Mouse (Mus musculus) CH12F3 (cell line): Measurements from ENCODE around the gene Pclo.
"Not testable (repeated sequence)": the region's sequence is repeated elsewhere in the genome, so short reads cannot be mapped to it uniquely, and the experiment has no call there.

Experiments
- in situ Hi-C: fragments of 300-500 bp; cut with MboI; formaldehyde crosslinking; loops from 2 replicates; pipeline ENCODE4 v1.14.3; 2020; ENCODE audit warnings: low sequenced_read_pairs

Gene Pclo

GRCm38 (mm10) chr5:14662603-14663002 lies 147.9 kb downstream of the Pclo start:
- in situ Hi-C loops, result no loop called here

- in situ Hi-C loops, result no loop called here
Observed at GRCm38 (mm10) chr5:14680419-14680818, 165.7 kb downstream of the Pclo start.

GRCm38 (mm10) chr5:14691995-14692394 lies 177.3 kb downstream of the Pclo start:
- in situ Hi-C loops, result no loop called here

DNA sequence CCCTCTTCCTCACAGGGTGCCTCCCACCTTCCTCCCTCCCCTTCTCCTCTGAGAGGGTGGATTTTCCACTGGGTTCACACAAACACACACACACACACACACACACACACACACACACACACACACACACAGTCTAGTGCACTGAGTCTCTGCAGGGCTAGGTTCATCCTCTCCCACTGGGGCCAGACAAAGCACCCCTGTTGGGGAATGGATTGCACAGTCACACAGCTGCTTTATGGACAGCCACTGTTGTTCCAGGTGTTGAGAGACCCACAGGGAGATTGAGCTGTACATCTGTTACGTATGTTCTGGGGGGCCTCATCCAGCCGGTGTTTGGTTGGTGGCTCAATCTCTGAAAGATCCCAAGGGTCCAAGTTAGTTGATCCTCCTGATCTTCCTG lies 182.0 kb downstream of the Pclo start:
- in situ Hi-C loops, result no loop called here

GRCm38 (mm10) chr5:14700900-14701299 lies 186.2 kb downstream of the Pclo start:
- in situ Hi-C loops, result no loop called here

DNA sequence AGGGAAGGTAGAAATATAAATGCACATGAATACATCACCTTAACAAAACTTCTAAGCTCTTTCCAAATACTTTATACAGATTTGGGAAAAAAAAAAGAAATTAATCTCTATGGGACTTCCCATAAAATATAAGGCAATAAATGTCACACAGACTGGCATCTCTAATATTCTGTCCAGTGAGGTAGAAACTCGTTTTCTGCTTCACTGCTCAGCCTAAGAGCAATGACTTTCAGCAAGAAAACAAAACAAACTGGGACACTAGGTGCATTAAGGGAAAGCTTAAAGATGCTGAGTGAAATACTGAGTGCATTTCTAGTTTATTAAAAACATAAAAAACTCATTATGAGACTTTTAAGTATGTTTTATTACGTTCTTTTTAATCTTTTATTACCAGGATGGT lies 190.7 kb downstream of the Pclo start:
- in situ Hi-C loops, result no loop called here

GRCm38 (mm10) chr5:14707311-14707710 lies 192.6 kb downstream of the Pclo start:
- in situ Hi-C loops, result no loop called here

DNA sequence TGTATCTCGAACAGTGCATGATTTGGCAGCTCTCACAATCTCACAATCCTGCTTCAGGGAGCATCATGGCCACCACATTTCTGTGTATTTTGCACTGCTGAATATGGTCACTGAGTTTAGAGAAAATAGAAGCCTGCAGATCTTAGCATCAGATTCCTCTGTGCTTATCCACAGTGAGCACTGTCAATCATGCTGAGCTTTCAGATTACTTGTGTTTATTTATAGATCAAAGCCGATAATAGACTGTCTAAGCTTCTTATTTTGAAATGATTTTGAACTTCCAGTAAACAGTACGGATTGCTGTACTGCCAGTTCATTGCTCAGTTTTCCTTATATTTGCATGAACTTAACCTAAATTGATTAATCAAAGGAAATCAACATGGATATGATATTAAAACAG lies 208.9 kb downstream of the Pclo start:
- in situ Hi-C loops, result no loop called here

DNA sequence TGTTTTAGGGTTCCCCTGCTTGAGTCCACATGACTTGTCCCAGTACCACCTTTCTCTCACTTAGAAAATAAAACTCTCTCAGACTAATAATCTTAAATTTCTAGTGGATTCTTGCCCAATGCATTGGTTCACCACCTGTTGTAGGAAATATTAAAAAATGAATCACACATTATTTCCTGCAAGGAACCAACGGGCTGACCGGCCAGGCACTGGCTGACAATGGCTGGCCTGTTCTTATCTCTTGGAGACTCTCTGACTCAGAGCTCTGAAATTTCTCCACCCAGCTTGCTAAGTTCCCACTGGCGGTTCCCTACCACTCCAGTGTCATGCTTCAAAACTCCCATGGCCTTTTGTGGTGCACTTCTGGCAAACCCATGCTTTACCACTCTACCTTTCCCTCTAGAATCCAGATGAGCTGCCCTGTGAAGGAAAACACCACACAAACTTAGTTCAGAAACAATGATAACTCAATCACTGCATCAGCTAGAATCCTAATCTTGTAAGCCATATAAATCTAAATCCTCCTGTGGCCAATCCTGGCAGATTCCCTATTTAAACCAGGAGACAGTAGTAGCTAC lies 214.0 kb downstream of the Pclo start:
- in situ Hi-C loops, result no loop called here

DNA sequence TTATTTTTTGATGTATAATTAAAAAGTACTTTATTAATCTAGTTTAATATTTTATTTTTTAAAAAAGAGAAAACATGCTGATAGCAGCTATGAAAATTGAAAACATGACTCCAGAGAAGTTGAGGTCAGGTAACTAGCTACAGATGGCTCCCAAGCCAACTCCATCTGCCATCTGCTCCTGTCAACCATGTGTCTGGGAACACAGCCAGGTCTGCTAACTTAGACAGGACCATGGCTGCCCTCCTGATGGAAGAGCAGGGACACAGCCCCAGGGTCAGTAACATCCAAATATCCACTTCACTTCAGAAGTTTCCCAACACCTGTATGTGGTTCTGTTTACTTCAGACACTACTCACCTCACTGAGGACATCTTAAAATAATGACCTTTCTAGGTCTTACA lies 236.2 kb downstream of the Pclo start:
- in situ Hi-C loops, result no loop called here

DNA sequence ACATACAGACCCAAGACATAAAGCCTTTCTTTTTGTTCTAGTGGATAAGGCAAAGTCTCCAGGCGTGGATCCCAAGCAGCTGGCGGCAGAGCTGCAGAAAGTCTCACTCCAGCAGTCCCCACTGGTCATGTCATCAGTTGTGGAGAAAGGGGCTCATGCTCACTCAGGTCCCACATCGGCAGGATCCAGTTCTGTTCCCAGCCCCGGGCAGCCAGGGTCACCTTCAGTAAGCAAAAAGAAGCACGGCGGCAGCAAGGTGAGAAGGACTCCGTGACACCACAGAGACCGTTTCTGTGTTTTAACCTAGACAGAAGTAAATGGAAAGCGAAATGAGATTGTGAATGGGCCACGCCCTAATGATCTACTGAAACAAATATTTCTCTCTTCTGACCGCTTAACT lies 252.0 kb downstream of the Pclo start:
- in situ Hi-C loops, result no loop called here

DNA sequence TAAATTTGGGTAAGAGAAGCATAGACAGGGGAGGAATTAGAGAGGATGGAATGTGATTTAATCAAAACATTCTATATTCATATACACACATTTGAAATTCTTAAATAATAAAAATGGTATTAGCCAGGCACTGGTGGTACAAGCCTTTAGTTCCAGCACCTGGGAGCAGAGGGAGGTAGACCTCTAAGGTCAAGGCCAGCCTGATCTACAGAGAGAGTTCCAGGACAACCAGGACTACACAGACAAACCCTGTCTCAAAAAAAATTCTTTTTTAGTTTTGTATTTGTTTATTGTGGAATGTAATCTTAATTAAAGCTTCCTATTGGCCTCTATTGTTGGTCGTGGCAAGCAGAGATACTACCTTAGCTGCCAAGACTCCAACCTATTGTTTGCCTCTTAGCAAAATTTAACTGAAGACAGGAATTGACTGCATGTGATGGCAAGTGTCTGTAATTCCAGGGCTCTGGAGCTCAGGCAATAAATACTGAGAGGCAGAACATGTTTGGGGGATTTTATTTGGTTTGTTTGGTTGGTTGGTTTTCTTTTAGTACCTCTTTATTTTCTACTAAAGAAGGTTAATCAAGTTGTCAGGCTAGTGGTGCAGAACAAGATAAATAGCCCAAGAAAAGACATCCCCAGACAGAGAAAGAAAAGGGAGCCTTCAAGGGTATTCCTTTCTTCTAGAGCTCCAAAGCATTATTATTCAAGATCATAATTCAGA lies 267.8 kb downstream of the Pclo start:
- in situ Hi-C loops, result no loop called here

- in situ Hi-C loops, result no loop called here
Observed at GRCm38 (mm10) chr5:14793891-14794290, 279.2 kb downstream of the Pclo start.

DNA sequence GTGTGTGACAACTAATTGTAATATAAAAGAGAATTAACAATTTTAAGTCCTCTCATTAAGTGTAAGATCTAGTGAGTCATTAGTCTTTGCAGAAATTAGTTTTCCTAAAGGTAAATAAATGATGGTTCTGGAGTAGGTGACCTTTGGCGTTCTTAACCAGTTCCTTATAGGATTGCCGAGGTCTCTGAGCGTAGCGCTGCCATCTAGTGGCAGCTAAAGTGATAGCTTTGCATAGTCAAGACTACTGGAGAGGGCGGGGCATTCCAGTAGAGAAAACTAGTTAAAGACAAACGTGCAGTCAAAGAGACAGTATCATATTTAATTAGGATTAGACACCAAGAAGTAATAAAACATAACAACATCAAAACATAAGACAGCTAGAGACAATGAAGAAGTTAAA lies 292.4 kb downstream of the Pclo start:
- in situ Hi-C loops, result no loop called here

DNA sequence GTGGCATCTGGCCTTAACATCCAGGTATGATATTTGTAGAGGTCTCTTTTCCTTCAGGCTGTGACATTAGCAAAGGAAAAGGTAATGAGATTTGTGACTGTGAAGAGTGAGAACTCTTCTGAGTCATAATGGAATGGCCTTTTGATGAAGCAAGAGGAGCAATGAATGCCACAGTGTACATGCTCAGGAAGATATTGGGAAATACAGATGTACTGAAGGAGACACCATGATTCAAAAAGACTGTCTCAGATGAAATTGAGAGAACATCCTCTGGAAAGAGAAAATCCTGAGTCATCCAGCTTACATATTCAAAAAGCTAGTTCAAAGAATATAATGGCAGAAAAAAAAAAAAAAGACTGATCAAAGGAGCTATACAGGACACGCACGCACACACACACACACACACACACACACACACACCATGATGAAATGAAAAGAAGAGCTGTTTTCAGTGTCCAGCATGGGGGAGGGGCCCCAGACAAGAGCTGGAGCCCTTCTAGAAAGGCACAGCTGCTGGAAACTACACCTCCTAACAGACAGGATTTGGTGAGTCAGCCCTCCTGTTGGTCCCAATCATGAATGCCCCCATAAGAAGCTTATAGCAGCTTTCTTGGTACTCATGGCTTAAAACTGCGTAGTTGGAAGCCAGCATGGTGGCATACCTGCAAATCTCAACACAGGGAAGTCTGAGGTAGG lies 318.6 kb downstream of the Pclo start:
- in situ Hi-C loops, result no loop called here

DNA sequence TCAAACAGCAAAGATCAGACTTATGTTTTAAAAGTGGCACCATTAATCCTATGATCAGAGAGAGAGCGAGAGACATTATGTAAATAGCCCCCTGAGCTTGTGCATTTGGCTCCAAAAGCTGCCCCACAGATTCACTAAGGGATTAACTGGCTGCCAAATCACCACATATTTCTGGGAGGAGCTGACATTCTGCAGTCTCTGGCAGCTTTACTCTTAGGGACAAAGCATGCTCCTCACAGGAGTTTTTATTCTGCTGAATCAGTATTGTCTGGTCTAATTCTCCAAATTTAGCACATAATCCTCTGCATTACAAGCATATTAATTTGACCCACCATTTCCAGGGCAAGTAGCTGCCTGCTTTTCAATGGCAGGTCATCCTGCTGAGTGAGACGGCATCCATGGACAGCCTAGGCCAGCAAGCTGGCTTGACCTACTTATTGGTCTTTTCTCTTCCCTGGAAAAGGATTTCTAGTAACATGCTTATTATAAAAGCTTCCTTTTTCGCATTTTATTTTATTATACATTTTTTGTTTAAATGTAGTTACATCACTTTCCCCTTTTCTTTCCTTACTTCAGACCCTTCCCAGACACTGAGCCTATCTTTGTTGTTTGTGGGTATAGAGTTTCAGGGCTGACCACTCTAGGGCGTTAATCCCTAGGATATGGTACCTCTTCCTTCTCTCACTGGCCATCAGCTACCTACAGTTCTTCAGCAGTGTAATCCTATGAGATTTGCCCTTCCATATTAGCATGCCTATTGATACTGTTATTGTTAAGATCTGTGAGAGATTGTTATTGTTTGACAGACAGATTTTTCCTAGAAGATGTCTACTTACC lies 319.7 kb downstream of the Pclo start:
- in situ Hi-C loops, result no loop called here

- in situ Hi-C loops, result no loop called here
Observed at GRCm38 (mm10) chr5:14853650-14854049, 338.9 kb downstream of the Pclo start.

DNA sequence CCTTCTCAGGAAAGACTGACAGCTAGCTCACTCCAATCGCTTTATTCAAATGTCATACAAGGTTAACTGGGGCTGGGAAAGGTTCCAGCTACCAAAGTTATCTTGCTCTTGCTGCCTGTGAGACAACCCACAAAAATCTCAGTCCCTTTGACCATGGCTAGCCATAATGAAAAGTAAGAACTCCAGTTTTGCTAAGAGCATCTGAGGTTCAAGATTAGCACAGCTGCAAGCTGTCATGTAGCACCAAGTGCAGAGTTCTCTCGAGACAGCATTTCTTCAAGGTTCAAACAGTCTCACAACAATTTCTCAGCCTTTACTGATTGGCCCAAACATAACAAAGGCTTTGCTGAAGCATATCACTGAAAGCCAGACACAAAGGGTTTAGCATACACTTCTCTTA lies 370.6 kb downstream of the Pclo start:
- in situ Hi-C loops, result not testable (repeated sequence)

GRCm38 (mm10) chr5:14892242-14892641 lies 377.5 kb downstream of the Pclo start:
- in situ Hi-C loops, result no loop called here

GRCm38 (mm10) chr5:14903539-14903938 lies 388.8 kb downstream of the Pclo start:
- in situ Hi-C loops, result not testable (repeated sequence)
